In genomic region chr2:48223084-48223799, GRCm38 (mm10) we compare ENCODE assay signal across 19 mouse cellular contexts.
A peak's percentile ranks its signal among the peaks of the same experiment; 100 is the strongest.
DNase-seq lines count a peak whose midpoint lies in the region; ATAC-seq and TF ChIP-seq lines count a peak whose summit lies in the region.
"Had no signal": no experiment of that assay in that cellular context is flagged by ENCODE, and none has a peak within 500 bp of the region (broad histone marks: within the 10 kb centered on the region; RNA-seq: fewer than 3 reads in every experiment).

No protein-coding gene starts in this region.

- H3K36me3 ChIP-seq in lung, postnatal 0 days (ENCODE audit: insufficient read depth, low read length) = no peaks in the 10 kb centered on the region
- H3K36me3 ChIP-seq: embryonic facial prominence, embryonic 12.5 days; heart, embryonic 12.5 days; hindbrain, embryonic 15.5 days had no signal

- H3K9ac ChIP-seq in lung, postnatal 0 days (replicated peaks; ENCODE audit: low read depth) = no peak overlapping the region
- H3K9ac ChIP-seq: embryonic facial prominence, embryonic 12.5 days; forebrain, embryonic 13.5 days; forebrain, postnatal 0 days; heart, embryonic 12.5 days; hindbrain, embryonic 15.5 days had no signal

- TF ChIP-seq EP300 in lung, postnatal 0 days (IDR thresholded peaks at IDR 0.05) = peak; percentile 60

- H3K4me1 ChIP-seq in lung, postnatal 0 days (ENCODE audit: insufficient read depth, low read depth, low read length) = peaks cover 5% of the 10 kb centered on the region; the same call in 1 of the 2 replicates
- H3K4me1 ChIP-seq: embryonic facial prominence, embryonic 12.5 days; forebrain, embryonic 13.5 days; heart, embryonic 12.5 days; hindbrain, embryonic 15.5 days had no signal

- DNase-seq in layer of hippocampus, adult 9-11 months = peak; percentile 5
- no peak for DNase-seq in layer of hippocampus, adult 2 months (ENCODE audit: low spot score in 2 of 2)
- peak; percentile 20 for DNase-seq in brain, embryonic 14.5 days (ENCODE audit: low read depth)
- DNase-seq in lung, postnatal 0 days (ENCODE audit: low spot score) = peak; percentile 65
- peak; percentile 29 for DNase-seq in lung, postnatal 36 days
- DNase-seq in retina, postnatal 1 day = no peak
- DNase-seq in c-Kit-positive CD71-positive TER-119-positive erythroid progenitor cells, embryonic 14.5 days (ENCODE audit: low spot score) = no peak
- DNase-seq: adrenal gland, adult 8-10 months; cerebellum, adult 2 months; cerebellum, postnatal 14 days; embryo, embryonic 11 days; forebrain, postnatal 0 days; gastrocnemius, postnatal 14 days; heart, adult 2 months; heart, postnatal 36 days had no signal

- no peak overlapping the region for H3K4me3 ChIP-seq in layer of hippocampus, adult 2 months
- no peak overlapping the region for H3K4me3 ChIP-seq in lung, postnatal 0 days (ENCODE audit: low read depth, low read length)
- H3K4me3 ChIP-seq: embryonic facial prominence, embryonic 12.5 days; forebrain, embryonic 13.5 days; heart, adult 2 months; heart, embryonic 12.5 days; hindbrain, embryonic 15.5 days had no signal

- H3K9me3 ChIP-seq in lung, postnatal 0 days (ENCODE audit: low read length) = no peaks in the 10 kb centered on the region
- H3K9me3 ChIP-seq: embryonic facial prominence, embryonic 12.5 days; forebrain, embryonic 13.5 days; heart, embryonic 12.5 days; hindbrain, embryonic 15.5 days had no signal

- H3K27ac ChIP-seq in layer of hippocampus, adult 2 months = no peak overlapping the region
- no peak overlapping the region for H3K27ac ChIP-seq in lung, postnatal 0 days (ENCODE audit: low read length)
- H3K27ac ChIP-seq: embryonic facial prominence, embryonic 12.5 days; forebrain, embryonic 13.5 days; heart, adult 2 months; hindbrain, embryonic 15.5 days had no signal

- TF ChIP-seq CTCF in layer of hippocampus, adult 2 months (conservative IDR thresholded peaks at IDR 0.05) = no peak
- no peak for TF ChIP-seq CTCF in brain, embryonic 14.5 days (IDR thresholded peaks at IDR 0.05; ENCODE audit: borderline replicate concordance, extremely low read depth, insufficient read depth, insufficient read length)
- no peak for TF ChIP-seq CTCF in lung, postnatal 0 days (IDR thresholded peaks at IDR 0.05)

- 42% methylated on average over 2 of the region's 2 CpGs for WGBS in lung, postnatal 0 days

- H3K27me3 ChIP-seq in lung, postnatal 0 days (replicated peaks; ENCODE audit: insufficient read depth, low read length) = no peaks in the 10 kb centered on the region
- H3K27me3 ChIP-seq: embryonic facial prominence, embryonic 12.5 days; forebrain, embryonic 13.5 days; heart, embryonic 12.5 days; hindbrain, embryonic 15.5 days had no signal

- no peak for TF ChIP-seq POLR2A in brain, embryonic 14.5 days (IDR thresholded peaks at IDR 0.05; ENCODE audit: borderline replicate concordance, extremely low read depth, insufficient read depth, insufficient read length, poor library complexity, severe bottlenecking)

- peak; percentile 75 for ATAC-seq in lung, postnatal 0 days
- ATAC-seq: forebrain, embryonic 13.5 days; forebrain, postnatal 0 days had no signal

- H3K4me2 ChIP-seq in lung, postnatal 0 days (replicated peaks; ENCODE audit: low read depth, low read length) = no peak overlapping the region
- H3K4me2 ChIP-seq: embryonic facial prominence, embryonic 12.5 days; forebrain, embryonic 13.5 days; heart, embryonic 12.5 days; hindbrain, embryonic 15.5 days had no signal

Comparison
In these comparisons a context has a peak if more than half of its experiments do, and no peak if none do; other contexts are left out.
1. DNase-seq: peak in layer of hippocampus, adult 9-11 months (single experiment), brain, embryonic 14.5 days (single experiment), lung, postnatal 0 days (single experiment) and lung, postnatal 36 days (single experiment); none in layer of hippocampus, adult 2 months (0 of 2), retina, postnatal 1 day (single experiment) and c-Kit-positive CD71-positive TER-119-positive erythroid progenitor cells, embryonic 14.5 days (single experiment).